ENCODE assay signal across 8 mouse cellular contexts in the genomic region with DNA sequence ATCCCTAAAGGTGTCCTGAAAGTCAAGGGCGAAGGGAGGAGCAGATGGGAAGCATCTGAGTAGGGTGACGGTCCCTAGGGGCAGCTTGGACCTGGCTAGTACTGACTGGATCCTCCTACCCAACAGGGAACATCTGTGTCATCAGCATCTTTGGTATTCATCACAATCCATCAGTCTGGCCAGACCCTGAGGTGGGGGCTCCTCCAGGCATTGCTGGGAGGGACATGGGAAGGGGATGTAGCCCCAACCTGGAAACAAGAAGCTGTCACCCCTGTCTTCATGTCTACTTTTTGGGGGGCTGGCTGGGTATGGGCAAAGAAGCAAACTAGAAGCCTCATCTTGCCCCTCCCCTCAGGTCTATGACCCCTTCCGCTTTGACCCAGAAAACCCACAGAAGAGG. TPM values are rescaled to one million over a fixed set of nuclear protein-coding genes. Genes with fewer than 3 reads are reported as not detected.
DNase-seq lines count a peak whose midpoint lies in the region; ATAC-seq and TF ChIP-seq lines count a peak whose summit lies in the region.
"Not testable (repeated sequence)": the region's sequence is repeated elsewhere in the genome, so short reads cannot be mapped to it uniquely, and the experiment has no call there.

No protein-coding gene starts in this region.

- not testable (repeated sequence) for H3K27ac ChIP-seq in embryonic facial prominence, embryonic 11.5 days (replicated peaks; ENCODE audit: low read depth, low read length); forebrain, embryonic 15.5 days (replicated peaks); heart, postnatal 0 days (ENCODE audit: low read depth); intestine, embryonic 15.5 days; liver, embryonic 12.5 days; midbrain, embryonic 11.5 days (ENCODE audit: low read depth, low read length); neural tube, embryonic 14.5 days (ENCODE audit: low read depth, low read length)

- not testable (repeated sequence) for H3K4me3 ChIP-seq in embryonic facial prominence, embryonic 11.5 days (ENCODE audit: low read depth, low read length)
- peak overlapping the region; percentile 35; the same call in 1 of the 2 replicates for H3K4me3 ChIP-seq in forebrain, embryonic 15.5 days
- H3K4me3 ChIP-seq in heart, postnatal 0 days (ENCODE audit: low read depth, low read length) = peak overlapping the region; percentile 29; the same call in 1 of the 2 replicates
- peak overlapping the region; percentile 29 for H3K4me3 ChIP-seq in intestine, embryonic 15.5 days (replicated peaks)
- H3K4me3 ChIP-seq in liver, embryonic 12.5 days = peak overlapping the region; percentile 40
- peak overlapping the region; percentile 22 for H3K4me3 ChIP-seq in midbrain, embryonic 11.5 days (ENCODE audit: low read depth, low read length)
- H3K4me3 ChIP-seq in neural tube, embryonic 14.5 days (ENCODE audit: low read depth, low read length) = peak overlapping the region; percentile 22; the same call in 1 of the 2 replicates

- 71% methylated on average over 1 of the region's 3 CpGs for WGBS in embryonic facial prominence, embryonic 11.5 days
- WGBS in forebrain, embryonic 15.5 days = 93% methylated on average over 3 of the region's 3 CpGs
- WGBS in heart, postnatal 0 days = 80% methylated on average over 3 of the region's 3 CpGs
- 93% methylated on average over 3 of the region's 3 CpGs for WGBS in intestine, embryonic 15.5 days
- 73% methylated on average over 3 of the region's 3 CpGs for WGBS in liver, embryonic 12.5 days (ENCODE audit: insufficient replicate concordance)
- 90% methylated on average over 3 of the region's 3 CpGs for WGBS in midbrain, embryonic 11.5 days
- WGBS in neural tube, embryonic 14.5 days = 96% methylated on average over 3 of the region's 3 CpGs

- TF ChIP-seq EP300 in heart, postnatal 0 days (IDR thresholded peaks at IDR 0.05; ENCODE audit: low read depth) = not testable (repeated sequence)

- H3K36me3 ChIP-seq in embryonic facial prominence, embryonic 11.5 days (replicated peaks; ENCODE audit: control insufficient read depth, insufficient read depth, low read depth, low read length); forebrain, embryonic 15.5 days; heart, postnatal 0 days (replicated peaks; ENCODE audit: control insufficient read depth, insufficient read depth, low read length); intestine, embryonic 15.5 days; liver, embryonic 12.5 days; midbrain, embryonic 11.5 days (ENCODE audit: control insufficient read depth, insufficient read depth, low read length); neural tube, embryonic 14.5 days (ENCODE audit: control insufficient read depth, insufficient read depth, low read length): not testable (repeated sequence)

- not testable (repeated sequence) for TF ChIP-seq CTCF in heart, postnatal 0 days (IDR thresholded peaks at IDR 0.05; ENCODE audit: low read depth)

- not testable (repeated sequence) for H3K9me3 ChIP-seq in embryonic facial prominence, embryonic 11.5 days (replicated peaks; ENCODE audit: control insufficient read depth, low read length); forebrain, embryonic 15.5 days; heart, postnatal 0 days (replicated peaks; ENCODE audit: control insufficient read depth, low read length); intestine, embryonic 15.5 days; liver, embryonic 12.5 days (replicated peaks); midbrain, embryonic 11.5 days (ENCODE audit: control insufficient read depth, low read length); neural tube, embryonic 14.5 days (ENCODE audit: control insufficient read depth, low read length)

- not testable (repeated sequence) for H3K4me1 ChIP-seq in embryonic facial prominence, embryonic 11.5 days (ENCODE audit: control insufficient read depth, insufficient read depth, low read length); forebrain, embryonic 15.5 days; heart, postnatal 0 days (ENCODE audit: control insufficient read depth, insufficient read depth); intestine, embryonic 15.5 days (replicated peaks); liver, embryonic 12.5 days; midbrain, embryonic 11.5 days (ENCODE audit: control insufficient read depth, insufficient read depth, low read length); neural tube, embryonic 14.5 days (ENCODE audit: control insufficient read depth, insufficient read depth, low read length)

- H3K9ac ChIP-seq in embryonic facial prominence, embryonic 11.5 days (replicated peaks; ENCODE audit: low read length); heart, postnatal 0 days (replicated peaks; ENCODE audit: low read depth, low read length); intestine, embryonic 15.5 days; neural tube, embryonic 14.5 days (replicated peaks; ENCODE audit: low read depth, low read length): not testable (repeated sequence)
- H3K9ac ChIP-seq in forebrain, embryonic 15.5 days (replicated peaks) = peak overlapping the region; percentile 40; the same call in 1 of the 2 replicates
- peak overlapping the region; percentile 41; the same call in 1 of the 2 replicates for H3K9ac ChIP-seq in liver, embryonic 12.5 days
- peak overlapping the region; percentile 46; the same call in 1 of the 2 replicates for H3K9ac ChIP-seq in midbrain, embryonic 11.5 days (ENCODE audit: low read length)

- not testable (repeated sequence) for H3K4me2 ChIP-seq in embryonic facial prominence, embryonic 11.5 days (ENCODE audit: low read depth, low read length)
- H3K4me2 ChIP-seq in forebrain, embryonic 15.5 days (replicated peaks) = peak overlapping the region; percentile 48
- H3K4me2 ChIP-seq in heart, postnatal 0 days (ENCODE audit: low read depth, low read length) = peak overlapping the region; percentile 49
- peak overlapping the region; percentile 63 for H3K4me2 ChIP-seq in intestine, embryonic 15.5 days (replicated peaks)
- peak overlapping the region; percentile 63 for H3K4me2 ChIP-seq in liver, embryonic 12.5 days
- H3K4me2 ChIP-seq in midbrain, embryonic 11.5 days = peak overlapping the region; percentile 56
- H3K4me2 ChIP-seq in neural tube, embryonic 14.5 days (ENCODE audit: low read depth, low read length) = peak overlapping the region; percentile 44

- H3K27me3 ChIP-seq in embryonic facial prominence, embryonic 11.5 days (ENCODE audit: control insufficient read depth, insufficient read depth, low read length); forebrain, embryonic 15.5 days; heart, postnatal 0 days (ENCODE audit: control insufficient read depth, insufficient read depth, low read length); intestine, embryonic 15.5 days (replicated peaks); liver, embryonic 12.5 days (replicated peaks); midbrain, embryonic 11.5 days (ENCODE audit: control insufficient read depth, insufficient read depth, low read length); neural tube, embryonic 14.5 days (ENCODE audit: control insufficient read depth, insufficient read depth, low read length): not testable (repeated sequence)

- 0 out of 2 replicates have a peak, but pooled peaks have one; percentile 6 for ATAC-seq in embryonic facial prominence, embryonic 11.5 days (replicated peaks; ENCODE audit: insufficient number of reproducible peaks, low FRiP score, low TSS enrichment, low read depth)
- peak; percentile 38; the same call in 1 of the 2 replicates for ATAC-seq in forebrain, embryonic 15.5 days (replicated peaks)
- ATAC-seq in heart, postnatal 0 days (ENCODE audit: insufficient read depth, low read depth); liver, embryonic 12.5 days; neural tube, embryonic 14.5 days (ENCODE audit: low read depth): not testable (repeated sequence)
- ATAC-seq in intestine, embryonic 15.5 days = peak; percentile 25; the same call in 1 of the 2 replicates
- peak; percentile 31; the same call in 1 of the 2 replicates for ATAC-seq in midbrain, embryonic 11.5 days (ENCODE audit: low FRiP score)

- DNase-seq in embryonic facial prominence, embryonic 11.5 days (ENCODE audit: low spot score); heart, postnatal 0 days (ENCODE audit: low spot score); midbrain, embryonic 11.5 days (ENCODE audit: low spot score, missing footprints): not testable (repeated sequence)
- DNase-seq in thymus, postnatal 4 days = peak; percentile 12

RNA-seq across cellular contexts. Expression of a gene that starts 14.0 kb away (rescaled TPM):
- 16.5 and 16.7 TPM in 2 replicates for polyA plus RNA-seq in embryonic facial prominence, embryonic 11.5 days (2014; fragmentation: Nextera tagmentation; extraction: Ambion mirVana)
- 19.8 and 24.9 TPM in 2 replicates for polyA plus RNA-seq in forebrain, embryonic 15.5 days (2015; fragmentation: Nextera tagmentation; extraction: Ambion mirVana)
- total RNA-seq in heart, postnatal 0 days (2014; rRNA removed; ENCODE audit: low replicate concordance) = 17.6 and 18.7 TPM in 2 replicates
- polyA plus RNA-seq in heart, postnatal 0 days (2015; fragmentation: Nextera tagmentation; extraction: Ambion mirVana) = 15.8 and 16.2 TPM in 2 replicates
- 30.1 and 33.9 TPM in 2 replicates for polyA plus RNA-seq in intestine, embryonic 15.5 days (2015; fragmentation: Nextera tagmentation; extraction: Ambion mirVana)
- polyA plus RNA-seq in liver, embryonic 12.5 days (2016; fragmentation: Nextera tagmentation; extraction: Ambion mirVana) = 5.2 and 5.6 TPM in 2 replicates
- 8.3 and 11.0 TPM in 2 replicates for polyA plus RNA-seq in midbrain, embryonic 11.5 days (2014; fragmentation: Nextera tagmentation; extraction: Ambion mirVana)
- polyA plus RNA-seq in neural tube, embryonic 14.5 days (2014; fragmentation: Nextera tagmentation; extraction: Ambion mirVana) = 14.0 and 19.0 TPM in 2 replicates

RNA-seq across cellular contexts. Expression of a gene that starts 44.5 kb away (rescaled TPM):
- 4.0 and 7.1 TPM in 2 replicates for polyA plus RNA-seq in embryonic facial prominence, embryonic 11.5 days (2014; fragmentation: Nextera tagmentation; extraction: Ambion mirVana)
- polyA plus RNA-seq in forebrain, embryonic 15.5 days (2015; fragmentation: Nextera tagmentation; extraction: Ambion mirVana) = 7.8 and 8.4 TPM in 2 replicates
- total RNA-seq in heart, postnatal 0 days (2014; rRNA removed; ENCODE audit: low replicate concordance) = 5.0 and 16.1 TPM in 2 replicates
- polyA plus RNA-seq in heart, postnatal 0 days (2015; fragmentation: Nextera tagmentation; extraction: Ambion mirVana) = 5.9 and 6.1 TPM in 2 replicates
- 4.8 and 5.5 TPM in 2 replicates for polyA plus RNA-seq in intestine, embryonic 15.5 days (2015; fragmentation: Nextera tagmentation; extraction: Ambion mirVana)
- 0.91 and 0.96 TPM in 2 replicates for polyA plus RNA-seq in liver, embryonic 12.5 days (2016; fragmentation: Nextera tagmentation; extraction: Ambion mirVana)
- 4.4 and 4.8 TPM in 2 replicates for polyA plus RNA-seq in midbrain, embryonic 11.5 days (2014; fragmentation: Nextera tagmentation; extraction: Ambion mirVana)
- polyA plus RNA-seq in neural tube, embryonic 14.5 days (2014; fragmentation: Nextera tagmentation; extraction: Ambion mirVana) = 12.1 and 13.1 TPM in 2 replicates
